Mouse (Mus musculus) hindbrain, embryonic 12.5 days (tissue): Measurements from ENCODE around the gene Srrd. TPM values are rescaled to one million over a fixed set of nuclear protein-coding genes. Genes with fewer than 3 reads are reported as not detected.

ENCODE experiments used
- ATAC-seq: fragments of 200-750 bp; cut with Nextera tagmentation; 2 replicates; pipeline ENCODE4 v1.8.0; 2017; ENCODE audit warnings: moderate TSS enrichment; ENCODE audit not compliant: low FRiP score
- H3K27ac ChIP-seq: fragments of 300-500 bp; sonication (generic); 2 replicates; pipeline ENCODE4 v1.5.1; 2016; ENCODE audit warnings: mild to moderate bottlenecking
- H3K27me3 ChIP-seq: fragments of 300-500 bp; sonication (generic); 2 replicates; pipeline ENCODE4 v1.6.1; 2016; ENCODE audit warnings: mild to moderate bottlenecking
- H3K36me3 ChIP-seq: fragments of 300-500 bp; sonication (generic); 2 replicates; pipeline ENCODE4 v1.6.1; 2016; ENCODE audit warnings: mild to moderate bottlenecking
- H3K4me1 ChIP-seq: fragments of 300-500 bp; sonication (generic); 2 replicates; pipeline ENCODE4 v1.6.1; 2016
- H3K4me2 ChIP-seq: fragments of 300-500 bp; sonication (generic); replicated peaks from 2 replicates; pipeline ENCODE4 v1.6.1; 2016; ENCODE audit warnings: mild to moderate bottlenecking
- H3K4me3 ChIP-seq: fragments of 300-500 bp; sonication (generic); 2 replicates; pipeline ENCODE4 v1.5.1; 2016; ENCODE audit warnings: mild to moderate bottlenecking
- H3K9ac ChIP-seq: fragments of 300-500 bp; sonication (generic); 2 replicates; pipeline ENCODE4 v1.6.1; 2016; ENCODE audit warnings: mild to moderate bottlenecking, moderate library complexity
- H3K9me3 ChIP-seq: fragments of 300-500 bp; sonication (generic); replicated peaks from 2 replicates; pipeline ENCODE4 v1.6.1; 2016; ENCODE audit warnings: mild to moderate bottlenecking
- WGBS: fragments of 180-500 bp; shearing (Covaris S2); methylation state at CpG from one replicate; pipeline ENCODE4 v1.1.7; 2016; 5-methylcytosine and 5-hydroxymethylcytosine counted together
- polyA plus RNA-seq: library from polyadenylated mRNA; unstranded; fragments of >200 nt; fragmentation: Nextera tagmentation; extraction: Ambion mirVana; gene quantifications from 2 replicates; pipeline ENCODE4 v1.2.1, GENCODE M21; 2016

The Srrd gene
- polyA plus RNA-seq, 1 experiment from 2014 or later = 47.6 TPM

DNA sequence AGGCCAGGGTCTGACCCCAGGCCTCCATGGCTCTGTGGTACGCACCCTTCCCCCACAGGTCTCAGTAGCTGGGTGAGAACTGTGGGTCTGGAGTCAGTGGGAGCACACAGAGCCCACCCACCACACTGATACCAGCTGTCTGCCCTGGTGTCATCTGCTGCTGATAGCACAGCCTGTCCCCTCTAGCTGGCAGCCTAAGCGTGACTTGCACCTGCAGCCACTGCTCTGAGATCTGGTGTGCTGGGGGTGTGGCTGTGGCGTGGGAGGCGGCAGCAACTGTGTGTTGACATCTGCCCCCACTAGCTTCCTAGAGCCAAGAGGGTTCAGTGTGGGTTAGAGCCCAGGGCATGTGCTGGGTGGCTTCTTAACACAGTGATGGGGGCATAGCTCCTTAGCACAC is 33.3 kb upstream of the Srrd start:
- no peak overlapping the region for H3K27ac ChIP-seq
- peaks cover 63% of the 10 kb centered on the region for H3K36me3 ChIP-seq
- H3K4me3 ChIP-seq = no peak overlapping the region
- WGBS = 81% methylated on average over 4 of the region's 4 CpGs
- no peak for ATAC-seq
- H3K9ac ChIP-seq = no peak overlapping the region; the same call in 1 of the 2 replicates
- H3K27me3 ChIP-seq = 0 out of 2 replicates have a peak, but pooled peaks cover 4% of the 10 kb centered on the region
- H3K9me3 ChIP-seq = no peaks in the 10 kb centered on the region
- H3K4me2 ChIP-seq = no peak overlapping the region
- peaks cover 20% of the 10 kb centered on the region for H3K4me1 ChIP-seq

DNA sequence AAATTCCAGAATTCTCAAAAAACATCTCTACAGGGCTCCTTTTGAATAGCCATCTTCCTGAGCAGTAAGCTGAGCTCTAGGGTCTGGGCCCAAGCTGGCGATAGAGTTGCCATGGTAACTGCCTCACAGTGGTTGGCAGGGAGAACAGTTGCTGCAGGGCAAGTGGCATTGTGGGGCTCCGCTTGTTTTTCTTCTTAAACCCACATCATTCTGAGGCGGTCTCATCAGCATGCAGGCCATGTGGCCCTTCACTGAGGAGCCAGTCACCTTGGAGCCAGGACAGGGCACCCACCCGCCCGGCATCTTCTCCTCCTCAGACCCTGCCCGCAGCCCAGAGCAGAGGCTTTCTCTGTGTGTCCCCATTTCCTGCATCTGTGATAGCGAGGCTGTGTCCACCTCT is 29.1 kb upstream of the Srrd start:
- Histone ChIP-seq H3K4me1 (peaks cover 39% of the 10 kb centered on the region), H3K4me3 (no peak overlapping the region), H3K36me3 (peaks cover 68% of the 10 kb centered on the region), H3K9ac (no peak overlapping the region), H3K4me2 (peak overlapping the region; percentile 17), H3K9me3 (no peaks in the 10 kb centered on the region), H3K27me3 (0 out of 2 replicates have a peak, but pooled peaks cover 7% of the 10 kb centered on the region), H3K27ac (peak overlapping the region; percentile 73)
- ATAC-seq = peak; percentile 87
- WGBS = 27% methylated on average over 7 of the region's 7 CpGs

DNA sequence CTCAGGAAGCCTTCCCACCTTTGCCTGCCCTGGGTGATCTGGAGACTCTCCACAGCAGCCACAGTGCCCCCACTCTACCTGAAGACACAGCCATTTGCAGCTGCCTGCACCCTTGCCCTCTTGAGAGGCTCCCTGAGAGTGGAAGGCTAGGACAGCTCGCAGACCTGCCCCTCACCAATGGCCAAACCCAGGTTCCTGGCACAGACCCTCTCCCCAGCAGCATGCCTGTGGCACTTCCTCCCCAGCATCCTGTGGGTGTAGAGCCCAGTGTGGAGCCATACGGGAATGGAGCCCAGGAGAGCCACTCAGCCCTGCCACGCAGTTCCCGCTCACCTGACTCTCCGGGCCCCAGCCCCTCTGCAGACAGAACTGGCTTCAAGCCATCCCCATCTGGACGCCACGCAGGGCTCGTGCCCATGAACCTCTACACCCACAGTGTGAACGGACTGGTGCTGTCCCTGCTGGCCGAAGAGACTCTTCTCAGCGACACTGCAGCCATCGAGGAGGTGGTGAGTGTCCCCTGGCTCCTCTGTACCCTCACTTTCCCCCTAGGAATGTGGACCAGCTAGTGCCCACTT is 27.5 kb upstream of the Srrd start:
- peaks cover 39% of the 10 kb centered on the region for H3K4me1 ChIP-seq
- H3K4me2 ChIP-seq = no peak overlapping the region
- no peaks in the 10 kb centered on the region for H3K9me3 ChIP-seq
- H3K9ac ChIP-seq = no peak overlapping the region
- whole genome bisulfite sequencing = 90% methylated on average over 12 of the region's 12 CpGs
- peak overlapping the region; percentile 73; the same call in 1 of the 2 replicates for H3K27ac ChIP-seq
- 0 out of 2 replicates have a peak, but pooled peaks cover 7% of the 10 kb centered on the region for H3K27me3 ChIP-seq
- peaks cover 62% of the 10 kb centered on the region for H3K36me3 ChIP-seq
- H3K4me3 ChIP-seq = no peak overlapping the region
- no peak for ATAC-seq

DNA sequence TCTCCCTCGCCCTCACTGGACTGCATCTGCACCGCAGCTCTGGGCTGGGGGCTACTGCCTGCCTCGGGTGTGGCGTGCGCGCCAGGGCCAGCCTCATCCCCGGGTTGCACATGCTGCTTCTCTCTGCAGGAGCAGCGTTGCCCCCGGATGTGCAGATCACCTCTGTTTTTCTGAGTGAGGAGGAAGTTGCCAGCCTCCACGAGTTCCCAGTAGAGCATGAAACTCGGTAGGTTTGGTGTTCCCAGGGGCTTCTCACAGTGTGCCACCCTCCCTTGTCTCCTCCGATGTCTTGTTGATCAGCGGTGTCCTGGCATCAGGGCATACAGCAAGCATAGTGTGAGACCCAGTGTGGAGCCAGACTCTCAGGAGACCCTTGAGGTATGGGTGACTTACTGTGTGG is 26.5 kb upstream of the Srrd start:
- H3K27me3 ChIP-seq = 0 out of 2 replicates have a peak, but pooled peaks cover 7% of the 10 kb centered on the region
- H3K4me2 ChIP-seq = no peak overlapping the region
- peaks cover 62% of the 10 kb centered on the region for H3K36me3 ChIP-seq
- no peaks in the 10 kb centered on the region for H3K9me3 ChIP-seq
- H3K9ac ChIP-seq = no peak overlapping the region
- WGBS = 78% methylated on average over 13 of the region's 13 CpGs
- H3K4me3 ChIP-seq = no peak overlapping the region
- peaks cover 39% of the 10 kb centered on the region for H3K4me1 ChIP-seq
- ATAC-seq = no peak
- H3K27ac ChIP-seq = no peak overlapping the region

DNA sequence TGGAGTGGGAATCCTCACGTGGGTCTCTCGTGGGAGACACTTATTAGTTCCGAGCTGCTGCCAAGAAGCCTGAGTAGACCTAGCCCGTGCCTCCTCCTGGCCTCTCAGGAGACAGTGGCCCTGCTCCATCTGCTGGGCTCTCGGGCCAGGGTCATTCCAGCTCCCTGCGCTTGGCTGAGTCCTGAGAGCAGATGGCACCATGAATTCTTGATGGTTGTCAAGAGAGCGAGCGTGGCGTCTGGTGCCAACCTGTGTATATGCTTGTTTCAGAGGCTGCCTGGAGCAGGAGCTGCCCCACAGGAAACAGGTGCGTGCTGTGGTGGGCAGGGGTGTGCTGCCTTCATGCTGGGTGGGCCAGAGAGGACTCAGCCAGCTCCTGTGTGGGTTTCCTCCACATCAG is 25.8 kb upstream of the Srrd start:
- Histone ChIP-seq H3K9me3 (no peaks in the 10 kb centered on the region), H3K4me1 (peaks cover 39% of the 10 kb centered on the region), H3K27me3 (0 out of 2 replicates have a peak, but pooled peaks cover 2% of the 10 kb centered on the region), H3K4me2 (no peak overlapping the region), H3K9ac (no peak overlapping the region), H3K36me3 (peaks cover 63% of the 10 kb centered on the region), H3K4me3 (no peak overlapping the region), H3K27ac (no peak overlapping the region)
- WGBS = 78% methylated on average over 10 of the region's 10 CpGs
- ATAC-seq = no peak

DNA sequence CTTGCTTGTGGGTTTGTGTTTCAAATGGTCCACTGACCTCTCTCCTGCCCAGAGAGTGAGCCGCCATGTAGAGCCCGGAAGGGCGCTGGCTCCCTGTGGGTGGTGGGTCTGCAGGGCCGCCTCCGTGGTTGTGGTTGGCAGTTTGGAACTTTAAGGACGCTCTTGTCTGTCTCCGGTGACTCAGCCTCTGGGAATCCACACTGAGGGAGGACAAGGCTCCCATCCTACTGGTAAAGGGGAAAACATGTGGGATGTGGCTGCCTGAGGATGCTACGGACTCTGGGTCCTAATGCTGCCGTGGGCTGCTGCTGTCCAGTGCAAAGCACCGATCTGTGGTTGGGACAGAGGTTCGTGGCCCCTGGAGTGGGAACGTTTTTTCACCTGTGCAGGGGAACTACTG is 25.1 kb upstream of the Srrd start:
- Histone ChIP-seq H3K4me1 (peaks cover 38% of the 10 kb centered on the region), H3K9me3 (no peaks in the 10 kb centered on the region), H3K9ac (no peak overlapping the region), H3K27ac (no peak overlapping the region), H3K36me3 (peaks cover 68% of the 10 kb centered on the region), H3K4me2 (no peak overlapping the region), H3K27me3 (0 out of 2 replicates have a peak, but pooled peaks cover 2% of the 10 kb centered on the region), H3K4me3 (no peak overlapping the region)
- WGBS = 89% methylated on average over 12 of the region's 12 CpGs
- ATAC-seq = no peak

DNA sequence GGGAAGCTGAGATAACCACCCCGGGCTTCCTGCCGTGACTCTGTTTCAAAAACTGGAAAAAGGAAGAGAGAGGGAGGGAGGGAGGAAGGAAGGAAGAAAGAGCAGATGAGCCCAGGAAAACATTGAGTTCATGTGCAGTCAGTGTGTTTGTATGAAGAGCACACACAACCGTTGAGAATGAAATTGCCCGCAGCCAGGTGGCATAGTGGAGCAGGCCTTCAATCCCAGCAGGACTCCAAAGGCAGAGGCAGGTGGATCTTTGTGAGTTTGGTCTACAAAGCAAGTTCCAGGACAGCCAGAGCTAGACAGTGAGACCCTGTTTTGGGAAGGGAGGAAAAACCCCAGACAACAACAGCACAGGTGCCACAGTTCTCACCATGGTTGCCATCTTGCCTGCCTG is 24.5 kb upstream of the Srrd start:
- ATAC-seq = no peak
- no peaks in the 10 kb centered on the region for H3K9me3 ChIP-seq
- 0 out of 2 replicates have a peak, but pooled peaks cover 2% of the 10 kb centered on the region for H3K27me3 ChIP-seq
- H3K4me1 ChIP-seq = peaks cover 32% of the 10 kb centered on the region
- H3K36me3 ChIP-seq = peaks cover 69% of the 10 kb centered on the region
- 93% methylated on average over 4 of the region's 4 CpGs for WGBS
- H3K4me3 ChIP-seq = no peak overlapping the region
- H3K9ac ChIP-seq = no peak overlapping the region
- no peak overlapping the region for H3K27ac ChIP-seq
- H3K4me2 ChIP-seq = no peak overlapping the region

DNA sequence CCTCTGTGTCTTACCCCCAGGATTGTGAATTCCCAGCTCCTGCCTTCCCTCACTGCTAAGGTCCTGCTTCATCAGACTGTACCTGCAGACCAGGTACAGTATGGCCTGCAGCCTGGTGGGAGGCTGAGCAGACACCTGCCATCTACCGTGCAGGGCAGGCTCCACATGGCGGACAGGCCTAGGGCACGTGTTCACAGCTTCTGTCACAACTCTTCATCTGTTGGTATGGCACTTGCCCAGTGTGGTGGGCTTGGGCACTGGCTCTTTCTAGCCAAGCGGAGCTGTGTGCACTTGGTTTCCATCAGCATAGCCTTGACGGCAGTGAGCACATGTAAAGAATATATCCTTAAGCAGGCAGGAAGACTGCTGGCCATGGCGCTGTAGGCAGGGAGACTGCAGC is 24.0 kb upstream of the Srrd start:
- Histone ChIP-seq H3K27ac (no peak overlapping the region), H3K9ac (no peak overlapping the region), H3K4me3 (no peak overlapping the region), H3K4me2 (no peak overlapping the region), H3K27me3 (0 out of 2 replicates have a peak, but pooled peaks cover 2% of the 10 kb centered on the region), H3K9me3 (no peaks in the 10 kb centered on the region), H3K4me1 (peaks cover 27% of the 10 kb centered on the region), H3K36me3 (peaks cover 74% of the 10 kb centered on the region)
- ATAC-seq = no peak
- 98% methylated on average over 6 of the region's 6 CpGs for WGBS

DNA sequence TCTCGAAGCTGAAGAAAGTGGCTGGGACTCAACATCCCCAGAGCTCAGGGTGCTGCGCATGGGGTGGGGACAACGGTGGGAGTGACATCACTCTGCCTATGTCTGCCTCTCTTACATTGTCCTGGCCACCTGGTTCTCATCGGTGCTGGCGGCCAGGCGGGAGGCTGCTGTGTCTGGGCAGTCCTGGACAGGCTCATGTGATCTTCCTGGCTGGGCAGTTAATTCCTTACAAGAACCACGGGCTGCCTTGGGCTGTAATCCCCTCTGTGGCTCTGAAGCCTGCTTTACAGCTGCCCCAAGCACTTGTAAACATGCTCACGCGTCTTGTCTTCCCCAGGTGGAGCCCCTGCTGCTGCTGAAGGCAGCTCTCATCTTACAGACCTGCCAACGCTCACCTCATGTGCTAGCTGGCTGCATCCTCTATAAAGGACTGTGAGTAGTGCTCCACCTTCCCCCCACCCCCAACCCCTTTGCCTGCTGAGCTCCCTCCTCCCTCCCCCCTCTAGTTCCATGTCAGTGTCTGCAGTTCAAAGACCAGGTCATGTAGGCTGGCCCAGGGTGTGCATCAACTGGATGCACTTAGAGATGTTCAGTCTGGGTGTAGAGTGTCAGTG is 21.5 kb upstream of the Srrd start:
- 76% methylated on average over 10 of the region's 10 CpGs for WGBS
- H3K36me3 ChIP-seq = peaks cover 58% of the 10 kb centered on the region

DNA sequence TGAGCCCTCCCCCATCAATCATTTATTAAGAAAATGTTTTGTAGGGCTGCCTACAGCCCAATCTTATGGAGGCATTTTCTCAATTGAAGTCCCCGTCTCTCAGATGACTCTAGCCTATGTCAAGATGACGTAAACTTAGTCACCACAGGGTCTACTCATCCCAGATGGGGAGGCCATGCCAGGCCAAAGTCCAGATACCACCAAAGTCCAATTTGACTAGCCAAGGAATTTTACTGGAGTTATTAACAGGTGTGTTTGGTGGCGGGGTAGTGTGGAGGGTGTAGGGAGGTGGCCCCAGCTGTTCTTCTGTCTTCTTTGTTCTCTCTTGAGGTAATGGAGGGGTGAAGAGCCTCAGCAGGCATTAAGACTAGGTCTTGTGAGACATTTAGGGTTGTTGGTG is 17.2 kb upstream of the Srrd start:
- H3K36me3 ChIP-seq = peaks cover 65% of the 10 kb centered on the region
- H3K27ac ChIP-seq = no peak overlapping the region
- WGBS = 92% methylated on average over 3 of the region's 3 CpGs
- H3K4me3 ChIP-seq = no peak overlapping the region
- no peaks in the 10 kb centered on the region for H3K9me3 ChIP-seq
- ATAC-seq = no peak
- no peaks in the 10 kb centered on the region for H3K4me1 ChIP-seq
- H3K9ac ChIP-seq = no peak overlapping the region
- no peaks in the 10 kb centered on the region for H3K27me3 ChIP-seq
- H3K4me2 ChIP-seq = no peak overlapping the region

More for the DNA sequence above, 21.5 kb upstream of the Srrd start:
- H3K4me1 ChIP-seq = peaks cover 1% of the 10 kb centered on the region
- no peaks in the 10 kb centered on the region for H3K27me3 ChIP-seq
- H3K27ac ChIP-seq = no peak overlapping the region
- no peak overlapping the region for H3K9ac ChIP-seq
- H3K4me3 ChIP-seq = no peak overlapping the region
- no peaks in the 10 kb centered on the region for H3K9me3 ChIP-seq
- H3K4me2 ChIP-seq = no peak overlapping the region
- no peak for ATAC-seq

DNA sequence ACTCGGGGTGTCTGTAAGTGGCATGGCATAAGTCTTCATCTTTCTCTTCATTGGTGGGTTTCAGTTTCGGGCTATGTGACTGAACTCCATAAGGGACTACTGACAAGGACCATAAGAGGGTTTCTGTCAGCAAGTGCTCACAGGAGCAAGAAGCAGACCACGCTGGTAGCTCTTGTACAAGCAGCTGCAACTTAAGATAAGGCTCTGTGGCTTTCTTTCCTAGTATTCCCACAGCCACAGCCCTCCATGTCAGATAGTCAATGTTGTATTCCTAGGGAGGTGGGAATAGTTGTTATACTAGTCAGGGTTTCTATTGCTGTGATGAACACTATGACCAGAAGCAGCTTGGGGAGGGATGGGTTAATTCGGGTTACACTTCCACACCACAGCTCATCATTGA is 16.7 kb upstream of the Srrd start:
- Histone ChIP-seq H3K4me3 (no peak overlapping the region), H3K27me3 (no peaks in the 10 kb centered on the region), H3K9me3 (no peaks in the 10 kb centered on the region), H3K9ac (no peak overlapping the region), H3K4me1 (no peaks in the 10 kb centered on the region), H3K27ac (no peak overlapping the region), H3K4me2 (no peak overlapping the region), H3K36me3 (peaks cover 65% of the 10 kb centered on the region)
- no peak for ATAC-seq
- 91% methylated on average over 4 of the region's 4 CpGs for WGBS

DNA sequence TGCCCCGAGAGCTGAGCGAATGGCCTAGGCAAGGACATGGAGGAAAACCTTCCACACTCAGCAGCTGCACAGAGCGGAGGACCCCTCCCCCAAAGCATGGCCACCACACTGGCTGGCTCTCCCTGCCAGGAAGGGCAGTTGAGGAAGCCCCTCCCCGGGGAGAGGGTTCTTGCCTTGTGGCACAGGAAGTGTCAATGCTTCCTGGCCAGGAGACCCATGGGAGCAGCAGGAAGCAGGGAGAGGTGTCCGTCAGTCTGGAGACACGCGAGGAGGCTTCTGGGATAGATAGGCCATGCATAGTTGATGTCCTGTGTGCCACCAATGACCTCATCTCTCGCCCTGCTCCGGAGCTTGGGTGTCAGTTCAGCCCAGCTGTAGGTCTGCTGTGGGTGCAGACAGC is 13.5 kb upstream of the Srrd start:
- no peaks in the 10 kb centered on the region for H3K9me3 ChIP-seq
- H3K27me3 ChIP-seq = no peaks in the 10 kb centered on the region
- H3K27ac ChIP-seq = no peak overlapping the region
- no peak overlapping the region for H3K9ac ChIP-seq
- H3K4me1 ChIP-seq = no peaks in the 10 kb centered on the region
- no peak for ATAC-seq
- H3K36me3 ChIP-seq = peaks cover 63% of the 10 kb centered on the region
- no peak overlapping the region for H3K4me2 ChIP-seq
- no peak overlapping the region for H3K4me3 ChIP-seq
- 91% methylated on average over 9 of the region's 9 CpGs for WGBS

DNA sequence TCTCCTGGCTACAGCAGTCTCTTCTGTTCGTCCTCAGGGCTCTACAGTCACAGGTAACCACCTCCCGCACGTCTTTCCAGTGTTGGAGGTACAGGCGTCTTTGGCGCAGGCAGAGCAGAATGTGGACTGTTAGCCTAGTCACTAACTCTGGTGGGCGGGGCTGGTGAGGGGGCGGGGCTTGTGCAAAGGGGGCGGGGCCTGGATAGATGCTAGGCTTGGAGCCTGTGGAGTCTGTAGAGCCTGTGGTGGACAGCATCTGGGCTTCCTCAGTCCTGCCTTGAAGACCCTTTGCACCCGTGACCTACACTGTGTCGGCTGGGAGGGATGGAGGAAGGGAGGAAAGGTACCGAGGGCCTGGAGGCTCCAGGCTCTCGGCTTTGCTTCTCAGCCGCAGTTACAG is 13.1 kb upstream of the Srrd start, which contains the start of gene Gm6583:
Gene Gm6583 (minus strand): TSS at position 124 of the 400 bp plus-strand sequence.
- Histone ChIP-seq H3K9ac (no peak within 1 kb of the TSS), H3K27me3 (no peaks in the 10 kb centered on the region), H3K4me1 (no peaks in the 10 kb centered on the region), H3K36me3 (peaks cover 67% of the 10 kb centered on the region), H3K27ac (no peak within 1 kb of the TSS), H3K4me2 (no peak within 1 kb of the TSS), H3K9me3 (no peaks in the 10 kb centered on the region), H3K4me3 (no peak within 1 kb of the TSS)
- ATAC-seq = no peak
- 63% methylated on average over 13 of the region's 13 CpGs for WGBS
